Mouse (Mus musculus): ENCODE measurements around the gene Klk1b3. TPM values are rescaled to one million over a fixed set of nuclear protein-coding genes. Genes with fewer than 3 reads are reported as not detected.

The Klk1b3 gene
- total RNA-seq, 4 experiments from 2014 or later, result not detected

Other genes with a start within 250 kb of the Klk1b3 start
- gene Klk1b8, start 247.5 kb upstream of the Klk1b3 start, total RNA-seq (2022), result not detected
- gene Klk1b1, start 231.4 kb upstream of the Klk1b3 start, total RNA-seq (2022), result not detected
- gene Klk1b9, start 222.1 kb upstream of the Klk1b3 start, total RNA-seq (2022), result under 1 TPM in 1 of 4 experiments, not detected in 3; 0.35 TPM
- not detected for gene Klk1b11, start 202.3 kb upstream of the Klk1b3 start, total RNA-seq (2022)
- not detected for gene Klk1b26, start 186.0 kb upstream of the Klk1b3 start, total RNA-seq (2022)
- gene Klk1b27, start 145.9 kb upstream of the Klk1b3 start, total RNA-seq (2022), result not detected
- 1 to 10 TPM in 1 of 4 experiments, not detected in 3; 1.1 TPM for gene Klk1b21, start 95.9 kb upstream of the Klk1b3 start, total RNA-seq (2022)
- gene Klk1b22, start 85.5 kb upstream of the Klk1b3 start, total RNA-seq (2022), result not detected
- gene Klk1b16, start 61.4 kb upstream of the Klk1b3 start, total RNA-seq (2022), result not detected
- under 1 TPM in 2 of 4 experiments, not detected in 2; 0.29 to 0.91 TPM for gene Klk1b24, start 10.0 kb upstream of the Klk1b3 start, total RNA-seq (2022)
- gene Klk1b4, start 9.2 kb downstream of the Klk1b3 start, total RNA-seq (2022), result not detected
- not detected for gene Klk1b5, start 17.8 kb downstream of the Klk1b3 start, total RNA-seq (2022)
- 1 to 10 TPM in 1 of 4 experiments, under 1 TPM in 2, not detected in 1; 0.78 to 1.2 (median 0.89) TPM for gene Klk1, start 27.2 kb downstream of the Klk1b3 start, total RNA-seq (2022)
- not detected for gene Gm36864, start 38.0 kb downstream of the Klk1b3 start, total RNA-seq (2022)
- gene 1700028J19Rik, start 48.5 kb downstream of the Klk1b3 start, total RNA-seq (2022), result 1 to 10 TPM in 1 of 4 experiments, under 1 TPM in 3; 0.68 to 1.2 (median 0.96) TPM
- gene 2410002F23Rik, start 48.5 kb downstream of the Klk1b3 start, total RNA-seq (2022), result 100 to 1,000 TPM in 3 of 4 experiments, 10 to 100 TPM in 1; 71.9 to 151 (median 133) TPM
- not detected for gene Acp4, start 59.2 kb downstream of the Klk1b3 start, total RNA-seq (2022)
- gene Gm15517, start 63.3 kb downstream of the Klk1b3 start, total RNA-seq (2022), result not detected
- 1 to 10 TPM; 4.1 to 6.0 (median 5.1) TPM for gene Clec11a, start 108.7 kb downstream of the Klk1b3 start, total RNA-seq (2022)
- 10 to 100 TPM in 3 of 4 experiments, 1 to 10 TPM in 1; 9.3 to 17.6 (median 14.3) TPM for gene Shank1, start 112.1 kb downstream of the Klk1b3 start, total RNA-seq (2022)
- gene Syt3, start 185.9 kb downstream of the Klk1b3 start, total RNA-seq (2022), result 10 to 100 TPM in 1 of 4 experiments, 1 to 10 TPM in 3; 4.9 to 11.1 (median 7.6) TPM
- gene 1700008O03Rik, start 187.6 kb downstream of the Klk1b3 start, total RNA-seq (2022), result 1 to 10 TPM in 3 of 4 experiments, under 1 TPM in 1; 0.73 to 2.2 (median 1.4) TPM
- 10 to 100 TPM in 2 of 4 experiments, 1 to 10 TPM in 2; 6.4 to 15.4 (median 9.8) TPM for gene Lrrc4b, start 230.8 kb downstream of the Klk1b3 start, total RNA-seq (2022)